Mouse (Mus musculus) v-Abl transformed pro-B cells (cell line): ENCODE data around the gene Coro7.

ENCODE experiments used
- in situ Hi-C, 2 experiments: fragments of 400-800 bp; cut with MboI; formaldehyde crosslinking; loops; one replicate each; pipeline ENCODE4 v1.15.1; 2025; ENCODE audit not compliant: unreplicated experiment in 2 of 2

Coro7 gene

DNA sequence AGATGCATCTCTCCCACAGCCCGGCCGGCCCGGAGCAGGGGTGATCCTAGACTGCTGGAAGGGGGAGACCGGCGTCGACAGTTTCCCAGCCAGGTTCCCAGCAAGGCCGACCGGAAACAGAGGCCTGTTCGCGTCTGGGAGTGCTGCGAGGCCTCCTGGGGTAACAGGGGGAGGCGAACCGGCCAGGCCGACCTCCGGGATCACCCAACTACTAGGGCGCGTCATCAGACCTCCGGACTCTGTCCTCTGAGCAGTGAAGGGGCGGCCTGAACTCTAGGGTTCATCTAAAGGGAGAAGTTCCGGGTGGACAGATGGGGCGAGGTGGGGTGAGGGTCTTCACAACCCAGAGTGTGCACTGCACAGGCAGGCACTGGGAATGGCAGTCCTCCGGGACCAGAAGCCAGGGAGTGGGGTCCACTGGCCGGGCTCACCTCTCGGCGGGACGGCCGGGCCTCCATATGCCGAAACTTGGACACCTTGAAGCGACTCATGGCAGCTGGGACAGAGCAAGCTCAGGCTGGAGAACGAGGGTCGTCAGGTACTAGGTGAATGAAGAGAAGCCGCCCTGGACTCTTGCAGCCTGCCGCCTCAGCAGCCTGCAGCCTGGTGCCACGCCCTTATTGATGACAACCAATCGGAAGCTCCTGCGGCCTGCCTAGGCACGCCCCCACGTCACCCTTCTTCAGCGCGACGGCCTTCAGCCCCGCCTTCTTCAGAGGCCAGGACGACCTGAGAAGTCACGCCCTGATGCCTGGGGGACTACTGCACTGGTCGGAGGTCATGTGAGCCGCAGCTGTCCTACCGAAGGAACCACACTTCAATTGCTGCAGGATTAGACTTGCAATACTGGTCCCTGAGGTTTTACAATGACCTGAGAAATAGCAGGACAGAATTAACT is at the start of gene Coro7:
Gene Coro7 (minus strand): TSS at position 657 of the 898 bp plus-strand sequence.
- in situ Hi-C loops: loop anchor here in 1 of 2 experiments (10.0 kb wide), 1 partner anchor 105 kb away; no protein-coding TSS in a partner anchor

DNA sequence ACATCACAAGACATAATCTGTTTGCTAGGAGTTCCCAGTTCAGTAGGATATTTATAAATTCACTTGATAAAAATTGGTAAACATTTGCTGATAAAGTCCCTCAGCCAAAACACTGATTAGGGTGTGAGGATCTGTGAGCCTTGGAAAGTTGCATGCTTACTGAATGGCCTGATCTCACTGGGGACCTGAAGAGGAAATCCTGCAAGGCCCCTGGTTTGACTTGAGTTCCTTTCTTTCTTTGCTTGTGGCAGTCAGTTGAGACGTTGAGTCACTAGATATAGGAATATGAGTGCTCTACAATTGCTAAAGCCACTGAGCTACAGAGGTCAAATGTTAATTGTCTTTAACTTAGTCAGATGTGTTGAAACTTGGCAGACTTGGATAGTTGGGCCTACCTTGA is 48.4 kb upstream of the Coro7 start:
- in situ Hi-C loops: loop anchor here (5.0 to 10.0 kb wide), 2 partner anchors 49 to 57 kb away; no protein-coding TSS in a partner anchor

DNA sequence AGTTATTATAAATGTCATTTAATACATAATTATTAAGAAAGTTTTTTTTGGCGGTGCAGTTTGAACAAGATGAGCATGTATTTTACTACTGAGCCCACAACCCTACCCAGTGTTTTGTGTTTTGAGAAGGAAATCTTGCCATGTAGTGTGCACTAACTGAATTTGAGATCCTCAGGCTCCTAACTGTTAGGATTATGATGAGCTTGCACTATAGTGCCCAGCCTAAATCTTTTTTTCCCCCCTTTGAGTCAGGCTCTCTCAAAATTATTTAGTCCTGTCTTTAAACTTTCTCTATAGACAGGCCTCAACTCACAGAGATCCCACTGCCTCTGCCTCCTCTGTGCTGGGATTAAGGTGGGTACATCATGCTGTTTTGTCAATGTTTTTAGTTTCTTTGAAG is 47.9 kb upstream of the Coro7 start:
- in situ Hi-C loops: loop anchor here (5.0 to 10.0 kb wide), 2 partner anchors 50 to 57 kb away; no protein-coding TSS in a partner anchor

DNA sequence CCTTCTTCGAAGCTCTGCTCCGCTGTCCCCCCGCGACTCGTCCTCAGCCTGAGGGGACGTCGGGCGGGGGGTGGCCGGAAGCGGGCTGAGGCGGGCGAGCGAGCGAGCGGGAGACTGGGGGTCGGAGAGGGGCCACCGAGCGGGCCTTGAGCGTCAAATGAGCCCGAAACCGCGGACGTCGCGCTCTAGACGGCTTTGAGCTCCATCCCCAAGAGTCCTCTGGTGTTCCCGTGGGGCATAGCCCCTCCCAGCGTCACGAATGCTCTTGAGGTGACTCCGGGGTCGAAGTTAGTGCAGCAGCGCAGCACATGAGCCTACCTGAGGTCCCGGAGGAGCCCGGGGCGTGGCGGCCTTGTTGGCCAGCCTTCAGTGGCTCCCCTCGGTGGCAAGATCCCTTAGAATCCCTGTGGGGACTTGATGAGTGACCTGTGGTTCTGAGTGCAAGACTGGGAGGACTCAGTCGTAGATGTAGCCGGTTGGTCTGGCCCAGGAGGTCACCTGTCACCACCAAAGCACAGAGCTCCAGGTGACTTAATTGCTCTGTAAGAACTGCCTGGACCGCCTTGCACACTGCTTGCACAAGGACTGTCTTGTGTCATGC is 47.1 kb upstream of the Coro7 start:
- in situ Hi-C loops: loop anchor here (5.0 to 10.0 kb wide), 2 partner anchors 51 to 58 kb away; no protein-coding TSS in a partner anchor

DNA sequence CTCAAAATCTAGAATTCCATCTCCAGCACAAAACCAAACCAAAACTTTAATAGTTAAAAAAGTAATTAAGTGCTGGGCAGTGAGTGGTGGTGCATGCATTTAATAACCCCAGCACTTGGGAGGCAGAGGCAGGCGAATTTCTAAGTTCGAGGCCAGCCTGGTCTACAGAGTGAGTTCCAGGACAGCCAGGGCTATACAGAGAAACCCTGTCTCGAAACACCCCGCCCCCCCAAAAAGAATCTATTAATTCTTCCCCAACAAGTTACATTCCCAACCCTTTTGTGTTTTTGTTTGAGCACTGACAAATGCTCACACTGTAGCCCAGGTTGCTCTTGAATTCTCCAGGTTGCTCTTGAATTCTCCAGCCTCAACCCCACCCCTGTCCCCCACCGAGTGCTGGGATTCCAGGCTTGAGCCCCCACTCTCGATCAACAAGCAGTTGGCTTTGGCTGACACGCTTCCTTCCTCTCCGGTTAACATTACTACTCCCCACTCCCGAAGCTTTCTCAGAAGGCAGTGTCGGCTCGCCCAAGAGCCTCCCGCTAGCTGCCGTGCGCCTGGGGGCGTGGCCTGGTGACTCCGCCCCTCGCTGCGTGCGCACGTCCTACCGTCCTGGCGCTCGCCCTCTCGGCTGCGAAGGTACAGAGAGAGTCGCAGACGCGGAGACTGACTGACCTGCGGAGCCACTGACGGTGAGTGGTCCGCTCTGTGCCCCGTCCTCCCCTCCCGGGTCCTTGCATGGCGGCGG is 46.4 kb upstream of the Coro7 start, which contains the start of gene Hmox2:
Gene Hmox2 (plus strand): TSS at position 582 of the 748 bp plus-strand sequence.
- in situ Hi-C loops: loop anchor here (5.0 to 10.0 kb wide), 2 partner anchors 51 to 59 kb away; no protein-coding TSS in a partner anchor

DNA sequence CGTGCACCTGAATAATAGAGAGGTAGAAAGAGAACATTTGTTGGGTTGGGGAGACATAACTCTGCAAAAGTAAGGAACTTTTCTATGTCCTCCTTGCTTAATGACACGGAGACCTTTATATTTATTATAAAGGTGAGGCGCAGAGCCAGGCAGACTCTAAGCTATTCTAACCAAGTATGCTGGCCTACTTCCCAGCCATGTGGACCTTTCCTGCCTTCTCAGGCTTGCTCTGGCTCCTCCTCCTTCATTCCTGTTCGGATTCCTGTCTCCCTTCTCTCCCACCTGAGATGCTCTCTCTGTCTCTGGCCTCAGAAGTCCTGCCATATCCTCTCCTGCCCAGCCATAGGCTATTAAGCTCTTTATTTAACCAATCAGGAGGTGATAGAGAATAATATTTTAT is 45.7 kb upstream of the Coro7 start:
- in situ Hi-C loops: loop anchor here (5.0 to 10.0 kb wide), 2 partner anchors 52 to 60 kb away; no protein-coding TSS in a partner anchor

DNA sequence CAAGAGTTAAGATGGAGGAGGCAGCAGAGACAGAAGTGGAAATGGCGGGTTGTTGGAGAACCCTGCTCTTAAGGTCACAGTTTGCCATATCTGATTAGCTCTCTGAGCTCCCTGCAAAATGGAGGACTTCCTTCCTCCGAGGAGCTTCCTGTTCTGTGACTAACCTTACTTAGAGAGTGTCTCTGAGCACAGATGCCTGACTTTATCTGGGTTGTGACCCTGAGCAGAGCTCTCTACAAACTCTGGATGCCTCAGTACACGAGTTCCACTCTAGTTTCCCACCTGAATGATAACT is 43.3 kb upstream of the Coro7 start:
- in situ Hi-C loops: loop anchor here in 1 of 2 experiments (10.0 kb wide), 1 partner anchor 62 kb away; no protein-coding TSS in a partner anchor

DNA sequence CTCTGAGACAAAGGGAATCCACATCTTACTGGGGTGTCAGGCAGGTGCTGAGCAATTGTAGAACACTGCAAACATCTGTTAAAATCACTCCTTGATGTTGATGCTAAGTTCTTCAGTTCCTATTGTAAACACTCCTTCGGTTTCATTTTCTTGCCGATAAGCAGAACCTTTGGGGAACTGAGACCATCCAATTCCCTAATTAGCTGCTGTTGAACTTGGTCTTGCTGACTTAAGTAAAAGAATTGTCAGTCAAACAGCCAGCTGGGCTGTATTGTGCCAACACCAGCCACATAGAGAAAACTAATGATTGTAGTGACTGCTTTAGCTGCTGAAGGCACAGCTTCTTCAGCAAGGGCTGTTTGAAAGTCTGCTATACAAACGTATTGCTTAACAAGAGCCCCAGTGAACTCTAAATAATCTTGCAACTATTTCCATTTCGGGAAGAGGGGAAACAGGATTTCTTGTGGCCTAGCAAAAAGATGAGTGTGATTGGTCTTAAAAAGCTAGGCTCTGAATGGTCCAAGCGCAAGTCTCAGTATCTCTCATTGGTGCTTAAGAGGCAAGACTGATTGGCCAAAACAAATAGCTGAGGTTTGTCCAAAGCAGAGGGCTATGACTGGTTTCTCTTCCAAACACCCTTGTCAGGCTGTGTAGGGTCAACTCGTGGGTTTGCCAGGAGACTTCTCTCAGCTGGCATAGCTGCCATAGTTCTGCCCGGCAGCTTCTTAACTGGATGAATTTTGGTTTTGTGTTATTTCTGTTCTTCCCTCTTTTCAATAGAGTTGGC is 42.7 kb upstream of the Coro7 start:
- in situ Hi-C loops: loop anchor here in 1 of 2 experiments (10.0 kb wide), 1 partner anchor 62 kb away; no protein-coding TSS in a partner anchor

DNA sequence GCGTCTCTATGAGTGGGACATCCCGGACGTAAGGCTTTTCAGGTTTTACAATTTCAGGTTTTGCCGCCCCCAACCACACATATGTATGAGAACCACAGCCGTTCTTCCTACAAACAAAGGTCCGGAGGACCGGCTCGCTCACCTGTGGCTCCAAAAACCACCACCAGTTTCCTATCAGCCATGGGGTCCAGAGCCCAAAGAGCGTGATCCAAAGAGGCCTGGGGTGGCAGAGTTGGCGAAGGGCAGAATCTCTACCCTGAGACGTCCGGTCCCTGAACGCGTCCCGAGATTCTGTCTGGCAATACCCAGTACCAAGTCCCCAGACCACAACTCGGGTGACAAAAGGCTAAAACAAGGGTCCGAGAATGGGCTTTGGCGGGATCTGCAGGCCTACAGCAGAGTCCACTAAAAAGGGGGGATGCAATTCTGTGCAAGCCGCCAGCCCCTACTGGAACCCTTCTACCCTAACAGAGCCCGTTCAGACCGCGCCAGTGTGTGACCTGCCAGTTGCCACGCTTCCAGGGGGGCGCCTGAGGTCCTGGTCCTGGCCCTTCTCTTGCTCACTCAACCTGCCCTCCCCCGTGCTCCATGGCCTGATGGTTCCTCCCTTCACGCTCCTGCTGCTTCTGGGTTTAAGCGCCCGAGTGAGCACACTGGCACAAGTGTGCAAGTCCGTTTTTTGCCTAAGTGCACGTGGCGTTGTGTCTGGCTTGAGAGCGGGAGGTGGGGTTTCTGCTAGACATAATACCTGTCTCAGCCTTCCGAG is 39.4 kb upstream of the Coro7 start, which contains the start of gene Nmral1:
Gene Nmral1 (minus strand): TSS at position 604 of the 766 bp plus-strand sequence.
- in situ Hi-C loops: loop anchor here in 1 of 2 experiments (5.0 kb wide), 2 partner anchors 47 to 102 kb away; no protein-coding TSS in a partner anchor

DNA sequence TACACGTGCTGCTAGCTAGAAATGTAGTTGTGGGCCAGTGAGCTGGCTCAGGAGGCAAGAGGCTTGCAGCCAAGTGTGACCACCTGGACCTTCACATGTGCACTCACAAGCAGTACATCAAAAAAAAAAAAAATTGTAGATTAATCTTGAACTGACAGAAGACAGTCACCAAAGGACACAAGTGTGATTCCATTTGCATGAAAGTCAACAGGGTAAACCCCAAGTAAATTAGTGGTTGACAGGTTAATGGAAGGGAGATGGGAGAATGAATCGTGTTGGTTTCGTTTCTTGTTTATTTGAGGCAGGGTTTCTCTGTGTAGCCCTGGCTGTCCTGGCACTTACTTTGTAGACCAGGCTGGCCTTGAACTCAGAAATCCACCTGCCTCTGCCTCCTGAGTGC is 38.3 kb upstream of the Coro7 start:
- in situ Hi-C loops: loop anchor here in 1 of 2 experiments (5.0 kb wide), 2 partner anchors 46 to 101 kb away; no protein-coding TSS in a partner anchor

DNA sequence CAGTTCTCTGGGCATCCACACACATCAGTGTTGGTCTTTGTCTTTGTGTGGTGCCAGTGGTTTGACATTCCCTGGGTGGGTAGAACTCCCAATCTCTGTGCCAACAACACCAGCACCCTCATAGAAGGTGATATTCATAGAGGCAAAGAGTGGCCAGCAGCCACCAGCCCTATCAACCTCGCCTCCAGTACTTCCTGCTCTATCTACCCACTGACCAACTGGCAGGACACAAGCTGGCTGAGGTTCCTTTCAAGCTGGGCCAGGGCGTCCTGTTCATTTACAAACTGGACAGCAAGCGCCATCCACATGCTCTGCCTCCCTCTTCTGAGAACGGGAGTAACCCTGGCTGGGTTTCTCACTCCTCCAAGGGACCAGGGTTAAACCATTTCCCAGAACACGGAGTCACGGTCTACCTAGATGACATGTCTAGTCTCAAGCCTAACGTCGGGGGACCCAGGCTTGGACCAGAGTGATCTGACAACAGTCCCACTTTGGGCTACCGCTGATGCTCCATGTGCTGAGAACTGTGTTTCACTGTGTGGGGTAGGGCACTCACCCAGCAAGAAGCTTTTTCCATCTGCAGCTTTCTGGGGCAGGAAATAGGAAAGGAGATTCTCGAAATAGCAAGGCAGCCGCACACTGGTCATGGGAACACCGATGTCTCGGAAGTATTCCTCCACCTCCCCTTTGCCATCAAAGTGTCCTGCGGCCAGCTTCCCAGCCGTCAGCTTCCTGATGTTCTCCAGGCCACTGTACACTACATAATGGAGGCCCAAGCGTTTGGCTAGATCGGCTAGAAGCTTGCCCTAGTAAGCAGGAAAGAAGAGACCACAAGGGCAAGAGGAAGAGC is 34.5 kb upstream of the Coro7 start:
- in situ Hi-C loops: no loop called here

DNA sequence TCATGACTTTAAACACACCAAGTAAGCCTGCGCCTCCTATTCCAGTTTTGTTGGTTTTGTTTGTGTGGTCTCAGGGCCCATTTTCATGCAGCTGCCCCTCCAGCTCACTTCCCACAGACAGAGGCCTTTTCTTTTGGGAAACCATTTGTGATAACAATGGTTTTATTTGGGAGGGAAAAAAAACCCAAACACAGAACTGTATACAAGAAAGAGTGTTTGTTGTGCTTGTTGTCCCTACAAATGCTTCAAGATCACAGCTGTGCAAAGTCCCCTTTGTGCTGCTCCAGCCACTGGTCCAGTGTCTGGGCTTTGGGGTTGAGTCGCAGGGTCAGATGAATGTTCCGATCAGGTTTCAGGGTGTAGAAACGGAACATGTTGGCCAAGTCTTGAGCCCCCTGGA is 31.6 kb upstream of the Coro7 start:
- in situ Hi-C loops: no loop called here

DNA sequence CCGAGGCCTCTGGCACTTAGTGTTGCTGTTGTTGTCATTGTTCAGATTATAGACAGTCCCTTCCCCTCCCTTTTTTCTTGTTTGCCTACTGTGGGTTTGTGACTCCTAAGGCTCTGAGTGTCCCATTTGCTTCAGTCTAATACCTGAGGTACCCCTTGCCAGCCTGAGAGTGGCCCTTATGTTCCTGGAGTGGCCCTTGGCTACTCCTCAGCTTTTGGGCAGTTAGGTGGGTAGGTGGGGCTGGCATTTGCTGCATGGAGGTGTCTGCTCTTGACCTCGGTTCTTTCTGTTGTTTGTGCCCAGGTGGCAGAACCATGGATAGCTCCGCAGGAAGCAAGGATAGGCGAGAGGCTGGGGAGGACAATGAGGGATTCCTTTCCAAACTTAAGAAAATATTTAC is 26.0 kb upstream of the Coro7 start:
- in situ Hi-C loops: no loop called here

DNA sequence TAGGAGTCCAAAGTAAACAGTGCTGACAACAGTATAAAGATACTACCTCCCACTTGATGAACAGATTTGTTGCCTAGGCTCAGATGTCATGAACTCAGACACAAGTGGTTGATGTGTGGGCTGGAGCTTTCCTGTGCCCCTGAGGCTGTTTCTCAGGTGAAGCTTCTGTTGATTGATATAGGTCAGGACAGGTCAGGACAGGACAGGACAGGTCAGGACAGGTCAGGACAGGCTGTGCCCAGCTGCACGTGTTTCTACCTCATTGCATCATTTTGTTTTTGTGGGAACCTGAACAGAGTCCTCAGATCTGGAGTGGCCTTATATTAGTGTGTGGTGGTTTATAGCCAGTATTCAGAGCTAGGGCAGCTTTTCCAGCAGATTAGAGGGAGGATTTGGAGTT is 23.1 kb upstream of the Coro7 start:
- in situ Hi-C loops: no loop called here

DNA sequence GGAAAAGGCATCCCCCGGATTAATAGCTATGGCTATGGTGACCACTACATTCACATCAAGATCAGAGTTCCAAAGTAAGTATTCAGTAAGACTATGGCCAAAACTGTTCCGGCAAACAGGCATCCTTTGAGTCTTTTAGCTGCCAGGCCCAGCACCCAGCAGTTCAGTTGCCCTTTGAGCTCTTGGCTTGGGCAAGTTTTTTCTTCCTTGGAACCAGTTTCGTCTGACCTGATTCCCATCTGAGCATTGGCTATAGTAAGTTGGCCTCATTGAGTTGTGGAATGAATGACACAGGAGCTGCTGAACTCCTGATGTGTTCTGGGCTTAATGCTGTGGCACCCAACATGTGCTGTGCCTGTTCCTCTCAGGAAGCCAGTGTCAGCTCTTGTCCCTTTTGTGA is 21.6 kb upstream of the Coro7 start:
- in situ Hi-C loops: no loop called here

DNA sequence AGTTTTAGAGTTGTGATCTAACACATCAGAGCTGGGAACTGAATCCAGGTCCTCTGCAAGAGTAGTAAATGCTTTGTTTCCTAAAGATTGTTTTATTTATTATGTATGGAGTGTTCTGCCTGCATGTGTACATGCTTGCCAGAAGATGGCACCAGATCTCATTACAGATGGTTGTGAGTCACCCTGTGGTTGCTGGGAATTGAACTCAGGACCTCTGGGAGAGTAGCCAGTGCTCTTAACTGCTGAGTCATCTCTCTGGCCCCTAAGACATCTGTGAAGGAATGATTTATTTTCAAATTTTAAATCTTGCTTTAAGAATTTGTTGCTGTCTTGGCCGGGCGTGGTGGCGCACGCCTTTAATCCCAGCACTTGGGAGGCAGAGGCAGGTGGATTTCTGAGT is 9.8 kb upstream of the Coro7 start:
- in situ Hi-C loops: loop anchor here in 1 of 2 experiments (5.0 kb wide), 1 partner anchor 98 kb away; no protein-coding TSS in a partner anchor

DNA sequence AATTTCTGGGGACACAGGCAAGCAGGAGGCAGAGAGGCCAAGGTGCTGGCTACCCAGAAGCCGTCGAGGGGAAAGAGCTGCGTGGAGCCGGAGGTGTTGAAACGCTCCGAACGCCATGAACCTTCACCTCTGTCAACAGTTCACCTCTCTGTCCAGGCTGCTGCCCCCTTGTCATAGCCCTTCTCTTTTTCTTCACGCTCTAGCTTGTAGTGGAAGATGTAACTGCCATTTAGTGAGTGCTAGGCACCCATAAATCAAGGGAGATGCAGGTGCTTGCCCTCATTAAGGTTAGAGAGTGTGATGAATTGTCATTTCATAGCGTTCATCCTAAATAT is 4.8 kb upstream of the Coro7 start:
- in situ Hi-C loops: no loop called here
